Mouse (Mus musculus): ENCODE data around the gene Sept6.

The Sept6 gene

GRCm38 (mm10) chrX:36863766-36864608 lies 127.6 kb downstream of the Sept6 start:
- DNase-seq: peak; percentile 82 to 85
